Mouse (Mus musculus) bone marrow macrophage, adult 2 months (primary cell): ENCODE measurements around the gene Spata31d1b. TPM values are rescaled to one million over a fixed set of nuclear protein-coding genes. Genes with fewer than 3 reads are reported as not detected.

ENCODE experiments used
- H3K27ac ChIP-seq: 2 replicates; pipeline ENCODE4 v1.5.1; 2012; ENCODE audit warnings: low read depth, low read length; ENCODE audit not compliant: insufficient read depth
- H3K4me1 ChIP-seq: 2 replicates; pipeline ENCODE4 v1.6.1; 2012; ENCODE audit warnings: low read length; ENCODE audit not compliant: control insufficient read depth, insufficient read depth
- H3K4me3 ChIP-seq: 2 replicates; pipeline ENCODE4 v1.5.1; 2012; ENCODE audit warnings: mild to moderate bottlenecking, low read length, moderate library complexity; ENCODE audit not compliant: insufficient read depth
- CTCF ChIP-seq: IDR thresholded peaks from 2 replicates; pipeline ENCODE4 v1.5.1; 2012; ENCODE audit warnings: low read depth, mild to moderate bottlenecking, low read length, moderate library complexity
- POLR2A ChIP-seq: IDR thresholded peaks from 2 replicates; pipeline ENCODE4 v1.6.1; 2012; ENCODE audit warnings: mild to moderate bottlenecking, low read depth, low read length, borderline replicate concordance
- polyA plus RNA-seq: library from polyadenylated mRNA; stranded (reverse); fragments of >200 nt; gene quantifications from 2 replicates; pipeline ENCODE4 v1.2.4, GENCODE M21; 2012; ENCODE audit not compliant: missing spikeins, insufficient read depth, insufficient read length

Spata31d1b gene
- polyA plus RNA-seq, 1 experiment, result not detected

GRCm38 (mm10) chr13:59675151-59676011 is 36.7 kb upstream of the Spata31d1b start, which contains the start of gene Golm1:
Gene Golm1 (minus strand): TSS chr13:59675811.
- peak within 1 kb of the TSS; percentile 83 for H3K4me3 ChIP-seq
- TF ChIP-seq CTCF (no peak), POLR2A (no peak)
- peaks cover 16% of the 10 kb centered on the region for H3K4me1 ChIP-seq
- H3K27ac ChIP-seq, result no peak within 1 kb of the TSS

GRCm38 (mm10) chr13:59676316-59677229 is 35.5 kb upstream of the Spata31d1b start:
- no peak overlapping the region for H3K27ac ChIP-seq
- no peak for TF ChIP-seq CTCF
- no peak for TF ChIP-seq POLR2A
- no peak overlapping the region for H3K4me3 ChIP-seq
- peaks cover 16% of the 10 kb centered on the region for H3K4me1 ChIP-seq

GRCm38 (mm10) chr13:59679306-59679705 is 32.8 kb upstream of the Spata31d1b start:
- Histone ChIP-seq H3K27ac (no peak overlapping the region), H3K4me3 (no peak overlapping the region), H3K4me1 (peaks cover 10% of the 10 kb centered on the region)
- TF ChIP-seq POLR2A, result no peak

GRCm38 (mm10) chr13:59679908-59680307 is 32.2 kb upstream of the Spata31d1b start:
- Histone ChIP-seq H3K27ac (no peak overlapping the region), H3K4me3 (no peak overlapping the region), H3K4me1 (peaks cover 10% of the 10 kb centered on the region)
- TF ChIP-seq POLR2A, result no peak
- TF ChIP-seq CTCF, result no peak

GRCm38 (mm10) chr13:59682629-59683028 is 29.5 kb upstream of the Spata31d1b start:
- H3K27ac ChIP-seq, result no peak overlapping the region
- H3K4me1 ChIP-seq, result no peaks in the 10 kb centered on the region
- no peak overlapping the region for H3K4me3 ChIP-seq
- no peak for TF ChIP-seq CTCF
- no peak for TF ChIP-seq POLR2A

GRCm38 (mm10) chr13:59685236-59685635 is 26.8 kb upstream of the Spata31d1b start:
- H3K27ac ChIP-seq, result no peak overlapping the region
- no peak overlapping the region for H3K4me3 ChIP-seq
- no peak for TF ChIP-seq POLR2A
- no peak for TF ChIP-seq CTCF
- no peaks in the 10 kb centered on the region for H3K4me1 ChIP-seq

- TF ChIP-seq CTCF (no peak), POLR2A (no peak)
- Histone ChIP-seq H3K4me3 (no peak overlapping the region), H3K27ac (no peak overlapping the region)
Measured at GRCm38 (mm10) chr13:59688338-59688770, 23.7 kb upstream of the Spata31d1b start.

GRCm38 (mm10) chr13:59689313-59689712 is 22.8 kb upstream of the Spata31d1b start:
- no peaks in the 10 kb centered on the region for H3K4me1 ChIP-seq
- TF ChIP-seq POLR2A, result no peak
- no peak overlapping the region for H3K27ac ChIP-seq
- no peak overlapping the region for H3K4me3 ChIP-seq

More at GRCm38 (mm10) chr13:59688338-59688770, 23.7 kb upstream of the Spata31d1b start:
- no peaks in the 10 kb centered on the region for H3K4me1 ChIP-seq

GRCm38 (mm10) chr13:59689843-59690242 is 22.2 kb upstream of the Spata31d1b start:
- TF ChIP-seq CTCF (no peak), POLR2A (no peak)
- Histone ChIP-seq H3K4me3 (no peak overlapping the region), H3K27ac (no peak overlapping the region), H3K4me1 (no peaks in the 10 kb centered on the region)
